Comparison of ENCODE assay signal across 7 mouse cellular contexts in genomic region chr6:49217581-49218274, GRCm38 (mm10). TPM values are rescaled to one million over a fixed set of nuclear protein-coding genes. Genes with fewer than 3 reads are reported as not detected.
DNase-seq lines count a peak whose midpoint lies in the region; ATAC-seq and TF ChIP-seq lines count a peak whose summit lies in the region.

No protein-coding gene starts in this region.

- H3K27me3 ChIP-seq in forebrain, embryonic 11.5 days (ENCODE audit: control insufficient read depth, insufficient read depth, low read length): no peaks in the 10 kb centered on the region
- no peaks in the 10 kb centered on the region for H3K27me3 ChIP-seq in hindbrain, embryonic 14.5 days (ENCODE audit: control insufficient read depth, insufficient read depth, low read length)
- H3K27me3 ChIP-seq in liver, embryonic 14.5 days (ENCODE audit: control insufficient read depth, insufficient read depth, low read length): no peaks in the 10 kb centered on the region
- no peaks in the 10 kb centered on the region for H3K27me3 ChIP-seq in neural tube, embryonic 11.5 days (ENCODE audit: control insufficient read depth, insufficient read depth, low read length)
- peaks cover 37% of the 10 kb centered on the region for H3K27me3 ChIP-seq in thymus, adult 2 months (ENCODE audit: control insufficient read depth, insufficient read depth, low read length)

- H3K4me1 ChIP-seq in bone marrow, adult 2 months (ENCODE audit: control insufficient read depth, insufficient read depth, low read length): no peaks in the 10 kb centered on the region
- H3K4me1 ChIP-seq in forebrain, embryonic 11.5 days (replicated peaks; ENCODE audit: control insufficient read depth, insufficient read depth, low read length): peaks cover 8% of the 10 kb centered on the region
- H3K4me1 ChIP-seq in hindbrain, embryonic 14.5 days (replicated peaks; ENCODE audit: control insufficient read depth, insufficient read depth, low read length): peaks cover 14% of the 10 kb centered on the region; the same call in 1 of the 2 replicates
- peaks cover 3 to 12% of the 10 kb centered on the region in 2 experiments for H3K4me1 ChIP-seq in liver, embryonic 14.5 days (replicated peaks; ENCODE audit: control insufficient read depth in 2 of 2, insufficient read depth in 2 of 2, low read length in 1 of 2)
- H3K4me1 ChIP-seq in neural tube, embryonic 11.5 days (ENCODE audit: control insufficient read depth, insufficient read depth, low read length): peaks cover 2% of the 10 kb centered on the region
- peaks cover 38% of the 10 kb centered on the region for H3K4me1 ChIP-seq in thymus, adult 2 months (replicated peaks; ENCODE audit: control insufficient read depth, insufficient read depth, low read length)

- H3K4me3 ChIP-seq in bone marrow, adult 2 months (replicated peaks; ENCODE audit: control insufficient read depth, low read depth, low read length): peak overlapping the region; percentile 61
- peak overlapping the region; percentile 57 for H3K4me3 ChIP-seq in forebrain, embryonic 11.5 days (ENCODE audit: low read depth, low read length)
- H3K4me3 ChIP-seq in hindbrain, embryonic 14.5 days (replicated peaks; ENCODE audit: low read length): peak overlapping the region; percentile 44
- peak overlapping the region; percentile 62 to 72 for H3K4me3 ChIP-seq in liver, embryonic 14.5 days (ENCODE audit: insufficient read depth in 1 of 2, low read depth in 2 of 2, low read length in 2 of 2)
- peak overlapping the region; percentile 45 for H3K4me3 ChIP-seq in neural tube, embryonic 11.5 days (ENCODE audit: low read depth, low read length)
- H3K4me3 ChIP-seq in thymus, adult 2 months (ENCODE audit: control insufficient read depth, insufficient read depth, low read length): peak overlapping the region; percentile 42

- H3K9ac ChIP-seq in forebrain, embryonic 11.5 days (ENCODE audit: low read length): peak overlapping the region; percentile 86
- H3K9ac ChIP-seq in hindbrain, embryonic 14.5 days: peak overlapping the region; percentile 68
- peak overlapping the region; percentile 84 for H3K9ac ChIP-seq in liver, embryonic 14.5 days (replicated peaks)
- H3K9ac ChIP-seq in neural tube, embryonic 11.5 days (ENCODE audit: low read length): peak overlapping the region; percentile 63

- 1% methylated on average over 56 of the region's 56 CpGs for WGBS in bone marrow, adult 2 months
- under 1% methylated on average over 56 of the region's 56 CpGs for WGBS in forebrain, embryonic 11.5 days
- under 1% methylated on average over 56 of the region's 56 CpGs for WGBS in hindbrain, embryonic 14.5 days
- under 1% methylated on average over 56 of the region's 56 CpGs for WGBS in liver, embryonic 14.5 days (ENCODE audit: insufficient replicate concordance)
- under 1% methylated on average over 56 of the region's 56 CpGs for WGBS in neural tube, embryonic 11.5 days
- 1% methylated on average over 56 of the region's 56 CpGs for WGBS in thymus, adult 2 months

- no peaks in the 10 kb centered on the region for H3K36me3 ChIP-seq in forebrain, embryonic 11.5 days (ENCODE audit: control insufficient read depth, insufficient read depth, low read length)
- H3K36me3 ChIP-seq in hindbrain, embryonic 14.5 days (replicated peaks; ENCODE audit: control insufficient read depth, insufficient read depth): no peaks in the 10 kb centered on the region
- H3K36me3 ChIP-seq in liver, embryonic 14.5 days (replicated peaks; ENCODE audit: control insufficient read depth, insufficient read depth, low read depth): no peaks in the 10 kb centered on the region
- H3K36me3 ChIP-seq in neural tube, embryonic 11.5 days (ENCODE audit: control insufficient read depth, insufficient read depth, low read length): no peaks in the 10 kb centered on the region
- no peaks in the 10 kb centered on the region for H3K36me3 ChIP-seq in thymus, adult 2 months (ENCODE audit: control insufficient read depth, insufficient read depth, low read length)

- TF ChIP-seq CTCF in bone marrow, adult 2 months (IDR thresholded peaks at IDR 0.05; ENCODE audit: control insufficient read depth, insufficient read depth, low read length): no peak
- TF ChIP-seq CTCF in liver, embryonic 14.5 days (IDR thresholded peaks at IDR 0.05; ENCODE audit: low read depth): no peak
- TF ChIP-seq CTCF in thymus, adult 2 months (IDR thresholded peaks at IDR 0.05; ENCODE audit: borderline replicate concordance, control insufficient read depth, extremely low read depth, insufficient read depth, low read length, poor library complexity): no peak

- TF ChIP-seq POLR2A in bone marrow, adult 2 months (IDR thresholded peaks at IDR 0.05; ENCODE audit: borderline replicate concordance, control insufficient read depth, low read depth, low read length): no peak
- peak; percentile 24; the same call in 1 of the 2 replicates for TF ChIP-seq POLR2A in thymus, adult 2 months (IDR thresholded peaks at IDR 0.05; ENCODE audit: control insufficient read depth, extremely low read depth, insufficient read depth, low read length, poor library complexity)

- H3K9me3 ChIP-seq in forebrain, embryonic 11.5 days (ENCODE audit: control insufficient read depth, low read length): no peaks in the 10 kb centered on the region
- no peaks in the 10 kb centered on the region for H3K9me3 ChIP-seq in hindbrain, embryonic 14.5 days (ENCODE audit: control insufficient read depth, low read length)
- H3K9me3 ChIP-seq in liver, embryonic 14.5 days (ENCODE audit: control insufficient read depth, low read length): no peaks in the 10 kb centered on the region
- no peaks in the 10 kb centered on the region for H3K9me3 ChIP-seq in neural tube, embryonic 11.5 days (ENCODE audit: control insufficient read depth, low read length)

- 0 out of 2 replicates have a peak, but pooled peaks have one; percentile 23 for TF ChIP-seq EP300 in liver, embryonic 14.5 days (IDR thresholded peaks at IDR 0.05; ENCODE audit: low read depth)

- H3K4me2 ChIP-seq in forebrain, embryonic 11.5 days (ENCODE audit: low read depth, low read length, severe bottlenecking): peak overlapping the region; percentile 74
- H3K4me2 ChIP-seq in hindbrain, embryonic 14.5 days (replicated peaks): peak overlapping the region; percentile 75
- peak overlapping the region; percentile 78 for H3K4me2 ChIP-seq in liver, embryonic 14.5 days (ENCODE audit: low read depth)
- H3K4me2 ChIP-seq in neural tube, embryonic 11.5 days (ENCODE audit: low read depth): peak overlapping the region; percentile 50

- peak overlapping the region; percentile 26; the same call in 1 of the 2 replicates for H3K27ac ChIP-seq in bone marrow, adult 2 months (ENCODE audit: control insufficient read depth, insufficient read depth, low read depth, low read length, poor library complexity)
- H3K27ac ChIP-seq in forebrain, embryonic 11.5 days (ENCODE audit: low read depth, low read length): peak overlapping the region; percentile 96
- peak overlapping the region; percentile 86 for H3K27ac ChIP-seq in hindbrain, embryonic 14.5 days
- peak overlapping the region; percentile 83 for H3K27ac ChIP-seq in liver, embryonic 14.5 days
- H3K27ac ChIP-seq in neural tube, embryonic 11.5 days (ENCODE audit: low read depth, low read length): peak overlapping the region; percentile 94
- peak overlapping the region; percentile 20; the same call in 1 of the 2 replicates for H3K27ac ChIP-seq in thymus, adult 2 months (ENCODE audit: control insufficient read depth, insufficient read depth, low read length)

- ATAC-seq in forebrain, embryonic 11.5 days (replicated peaks; ENCODE audit: low FRiP score): peak; percentile 87
- ATAC-seq in hindbrain, embryonic 14.5 days (ENCODE audit: low FRiP score): peak; percentile 94
- ATAC-seq in liver, embryonic 14.5 days (ENCODE audit: insufficient read depth): peak; percentile 86
- ATAC-seq in neural tube, embryonic 11.5 days (ENCODE audit: insufficient read depth, low FRiP score, low TSS enrichment): peak; percentile 87

- peak; percentile 94 for DNase-seq in MN1 (ENCODE audit: low spot score)
- DNase-seq in forebrain, embryonic 11.5 days (ENCODE audit: low spot score): peak; percentile 99
- DNase-seq in hindbrain, embryonic 14.5 days (ENCODE audit: low spot score): peak; percentile 94
- peak; percentile 96 to 98 (median 97) for DNase-seq in liver, embryonic 14.5 days (ENCODE audit: low read depth in 3 of 3, low spot score in 3 of 3)
- peak; percentile 99 for DNase-seq in neural tube, embryonic 11.5 days (ENCODE audit: low spot score)
- peak; percentile 89 for DNase-seq in thymus, adult 2 months

RNA-seq across cellular contexts. Expression of gene Igf2bp3, which starts 3.0 kb away (rescaled TPM):
- polyA plus RNA-seq in bone marrow, adult 2 months (2011; ENCODE audit: insufficient read depth, insufficient read length, low replicate concordance, missing spikeins): 0.31 and 2.7 TPM in 2 replicates
- 121 and 132 TPM in 2 replicates for polyA plus RNA-seq in forebrain, embryonic 11.5 days (2014; fragmentation: Nextera tagmentation; extraction: Ambion mirVana)
- polyA plus RNA-seq in hindbrain, embryonic 14.5 days (2014; fragmentation: Nextera tagmentation; extraction: Ambion mirVana): 25.4 and 30.4 TPM in 2 replicates
- polyA plus RNA-seq in liver, embryonic 14.5 days (2012; rRNA removed): 5.0 and 7.6 TPM in 2 replicates
- polyA plus RNA-seq in liver, embryonic 14.5 days (2014; fragmentation: Nextera tagmentation; extraction: Ambion mirVana): 14.0 and 15.4 TPM in 2 replicates
- polyA plus RNA-seq in neural tube, embryonic 11.5 days (2014; fragmentation: Nextera tagmentation; extraction: Ambion mirVana): 129 and 130 TPM in 2 replicates
- 1.3 and 1.9 TPM in 2 replicates for polyA plus RNA-seq in thymus, adult 2 months (2012; rRNA removed)

RNA-seq across cellular contexts. Expression of gene Tra2a, which starts 46.1 kb away (rescaled TPM):
- 138 and 166 TPM in 2 replicates for polyA plus RNA-seq in bone marrow, adult 2 months (2011; ENCODE audit: insufficient read depth, insufficient read length, low replicate concordance, missing spikeins)
- polyA plus RNA-seq in forebrain, embryonic 11.5 days (2014; fragmentation: Nextera tagmentation; extraction: Ambion mirVana): 64.4 and 68.5 TPM in 2 replicates
- 42.3 and 44.5 TPM in 2 replicates for polyA plus RNA-seq in hindbrain, embryonic 14.5 days (2014; fragmentation: Nextera tagmentation; extraction: Ambion mirVana)
- polyA plus RNA-seq in liver, embryonic 14.5 days (2012; rRNA removed): 46.4 and 61.4 TPM in 2 replicates
- 16.1 and 16.4 TPM in 2 replicates for polyA plus RNA-seq in liver, embryonic 14.5 days (2014; fragmentation: Nextera tagmentation; extraction: Ambion mirVana)
- polyA plus RNA-seq in neural tube, embryonic 11.5 days (2014; fragmentation: Nextera tagmentation; extraction: Ambion mirVana): 50.0 and 54.7 TPM in 2 replicates
- polyA plus RNA-seq in thymus, adult 2 months (2012; rRNA removed): 60.9 and 69.0 TPM in 2 replicates

Comparison
In these comparisons a context has a peak if more than half of its experiments do, and no peak if none do; other contexts are left out.
1. Peak in every context shown above with its lines: DNase-seq, ATAC-seq, H3K4me3 ChIP-seq and H3K27ac ChIP-seq.
2. H3K27ac ChIP-seq: peak in every context shown above with its lines; median percentile 96 in forebrain, embryonic 11.5 days; 94 in neural tube, embryonic 11.5 days; 86 in hindbrain, embryonic 14.5 days; 83 in liver, embryonic 14.5 days; 26 in bone marrow, adult 2 months; 20 in thymus, adult 2 months.